Mouse (Mus musculus): Measurements from ENCODE around the gene Chic2. TPM values are rescaled to one million over a fixed set of nuclear protein-coding genes. Genes with fewer than 3 reads are reported as not detected.

Chic2 gene
- polyA plus RNA-seq, 1 experiment from 2014 or later = 32.5 TPM

DNA sequence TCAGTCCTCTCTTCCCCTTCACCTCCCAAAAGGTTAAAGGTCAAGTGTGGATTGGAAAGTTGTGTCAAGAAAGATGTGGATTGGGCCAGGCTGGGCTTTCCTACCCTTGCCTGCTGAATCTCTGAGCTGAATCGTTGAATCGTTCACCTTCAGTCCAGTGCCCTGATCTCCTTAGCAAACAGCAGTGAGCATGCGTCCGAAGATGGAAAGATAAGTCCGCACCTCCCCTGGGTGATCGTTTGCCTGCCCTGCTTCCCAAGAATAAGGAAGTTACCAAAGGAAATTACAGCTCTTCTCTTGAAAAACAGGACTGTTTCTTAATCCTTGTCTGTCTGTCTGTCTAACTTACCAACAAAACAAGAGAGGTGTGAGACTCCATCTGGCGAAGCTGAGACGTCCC is 96.1 kb downstream of the Chic2 start:
- 22% methylated on average over 8 of the region's 8 CpGs for WGBS (ENCODE audit: insufficient replicate concordance)
- no peaks in the 10 kb centered on the region for H3K4me1 ChIP-seq
- no peak for ATAC-seq
- H3K4me3 ChIP-seq = no peak overlapping the region
- no peak overlapping the region for H3K9ac ChIP-seq
- no peaks in the 10 kb centered on the region for H3K9me3 ChIP-seq (replicated peaks)
- H3K4me2 ChIP-seq = no peak overlapping the region
- H3K36me3 ChIP-seq = no peaks in the 10 kb centered on the region
- H3K27ac ChIP-seq = no peak overlapping the region
- H3K27me3 ChIP-seq (replicated peaks) = peaks cover 46% of the 10 kb centered on the region

Other genes with a start within 250 kb of the Chic2 start
- not detected in 2 replicates for gene Gsx2, start 30.8 kb upstream of the Chic2 start, polyA plus RNA-seq (2016; fragmentation: Nextera tagmentation; extraction: Ambion mirVana)
- gene Pdgfra, start 107.5 kb upstream of the Chic2 start, polyA plus RNA-seq (2016; fragmentation: Nextera tagmentation; extraction: Ambion mirVana) = 7.9 and 10.4 TPM in 2 replicates